Mouse (Mus musculus) T-cell, adult 2 months (primary cell): ENCODE results near the gene Myo9b.

Experiments used
- DNase-seq: peaks from one replicate; pipeline ENCODE4 v3.0.0; 2022; ENCODE audit warnings: low spot score

Myo9b gene

DNA sequence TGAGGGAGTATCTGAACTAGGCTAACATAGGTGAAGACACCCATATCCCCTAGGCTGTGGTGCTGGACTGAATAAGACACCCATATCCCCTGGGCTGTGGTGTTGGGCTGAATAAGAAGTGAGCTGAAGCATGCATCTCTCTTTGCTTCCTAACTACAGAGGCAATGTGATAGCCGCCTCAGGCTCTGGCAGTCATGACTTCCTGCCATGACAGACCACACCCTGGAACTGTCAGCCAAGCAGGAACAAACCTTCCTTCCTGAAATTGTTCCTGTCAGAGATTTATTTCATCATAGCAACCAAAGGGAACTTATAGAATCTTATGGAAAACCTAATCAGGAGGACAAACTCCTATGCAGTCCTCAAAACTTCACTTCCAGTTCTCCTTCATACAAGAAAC, 115.8 kb downstream of the Myo9b start:
- DNase-seq = no peak

DNA sequence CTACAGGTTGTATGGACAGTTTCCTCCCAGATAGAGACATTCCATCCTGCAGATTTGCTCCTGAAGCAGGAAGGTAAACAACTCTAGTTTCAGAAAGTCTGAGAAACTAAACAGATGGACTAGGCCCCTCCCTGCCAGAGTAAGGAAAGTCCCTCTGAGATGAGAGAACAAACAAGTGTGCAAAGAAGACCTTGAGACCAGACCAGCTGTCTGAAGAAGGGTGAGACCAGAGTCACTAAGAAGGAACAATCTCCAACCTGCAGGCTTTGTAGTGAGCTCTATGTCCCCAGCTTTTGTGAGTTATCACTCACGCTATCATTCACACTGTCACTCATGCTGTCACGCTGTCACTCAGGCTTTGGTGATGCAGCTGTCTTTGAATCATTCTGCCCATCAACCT, 119.2 kb downstream of the Myo9b start:
- DNase-seq = no peak

DNA sequence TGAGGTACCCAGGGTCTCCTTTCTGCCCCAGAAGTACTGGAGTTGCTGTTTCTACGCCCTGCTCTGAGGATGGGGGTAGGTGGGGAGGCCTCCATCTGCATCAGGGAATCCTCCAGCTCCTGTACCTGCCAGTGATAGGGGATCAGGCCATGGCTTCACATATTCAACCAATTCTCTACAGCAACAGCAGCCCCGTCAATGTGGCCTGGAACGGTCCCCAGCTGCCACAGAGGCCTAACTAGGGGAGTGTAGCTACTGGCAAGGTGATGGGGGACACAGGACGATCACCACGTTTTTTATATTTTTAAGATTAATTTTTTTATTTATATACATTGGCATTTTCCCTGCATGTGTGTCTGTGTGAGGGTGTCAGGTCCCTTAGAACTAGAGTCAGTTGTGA, 119.9 kb downstream of the Myo9b start:
- no peak for DNase-seq

DNA sequence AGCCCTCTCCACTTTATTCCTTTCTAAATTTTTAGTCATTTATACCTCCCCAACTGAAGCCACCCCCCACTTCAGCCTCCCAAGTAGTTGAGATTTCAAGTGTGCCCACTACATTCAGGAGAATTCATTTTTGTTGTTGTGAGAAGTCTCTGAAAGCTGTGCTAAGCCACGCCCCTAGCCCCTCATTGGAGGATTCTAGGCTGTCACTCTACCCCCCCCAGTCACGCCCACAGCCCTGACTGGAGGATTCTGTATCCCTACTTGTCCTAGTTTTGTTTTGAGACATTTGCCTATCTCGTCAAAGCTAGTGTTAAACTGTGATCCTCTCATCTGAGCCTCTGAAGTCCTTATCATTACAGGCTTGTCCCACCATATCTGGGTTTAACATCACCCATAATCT, 120.4 kb downstream of the Myo9b start:
- no peak for DNase-seq

DNA sequence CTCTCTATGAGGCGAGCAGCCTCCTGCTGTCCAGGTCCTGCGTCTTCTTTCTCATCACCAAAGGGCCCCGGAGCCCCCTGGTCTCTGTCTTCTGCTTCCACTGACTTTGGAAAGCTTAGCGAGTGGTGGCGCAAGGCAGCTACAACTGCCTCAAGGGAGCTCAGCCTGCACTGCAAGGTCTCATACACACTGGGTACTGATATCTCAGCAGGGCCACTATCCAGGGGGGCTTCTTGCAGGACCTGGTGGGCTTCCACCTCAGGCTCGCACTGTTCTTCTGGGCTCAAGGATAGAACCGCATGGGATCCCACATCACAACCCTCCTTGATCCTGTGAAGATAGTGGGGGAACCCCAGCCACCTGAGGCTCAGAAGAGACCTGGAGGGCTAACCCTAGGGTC, 122.0 kb downstream of the Myo9b start:
- no peak for DNase-seq

DNA sequence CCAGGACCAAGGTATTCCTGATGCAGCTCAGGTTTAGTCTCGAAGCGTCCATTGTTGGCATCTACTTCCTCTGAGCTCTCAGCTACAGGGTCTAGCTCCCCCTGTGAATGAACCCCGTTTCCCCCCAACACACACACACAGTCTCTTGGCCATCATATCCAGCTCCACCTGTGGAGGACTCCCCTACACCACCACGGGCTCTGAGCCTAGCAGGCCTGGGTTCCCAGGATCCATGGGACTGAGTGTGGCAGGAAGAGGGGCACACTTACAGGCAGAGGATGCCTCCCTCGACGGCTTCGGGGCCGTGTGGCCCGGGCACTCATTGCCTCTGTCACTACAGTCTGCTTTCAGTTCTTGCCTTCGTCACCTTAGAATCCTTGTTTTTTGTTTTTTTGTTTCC, 122.6 kb downstream of the Myo9b start:
- DNase-seq = no peak

DNA sequence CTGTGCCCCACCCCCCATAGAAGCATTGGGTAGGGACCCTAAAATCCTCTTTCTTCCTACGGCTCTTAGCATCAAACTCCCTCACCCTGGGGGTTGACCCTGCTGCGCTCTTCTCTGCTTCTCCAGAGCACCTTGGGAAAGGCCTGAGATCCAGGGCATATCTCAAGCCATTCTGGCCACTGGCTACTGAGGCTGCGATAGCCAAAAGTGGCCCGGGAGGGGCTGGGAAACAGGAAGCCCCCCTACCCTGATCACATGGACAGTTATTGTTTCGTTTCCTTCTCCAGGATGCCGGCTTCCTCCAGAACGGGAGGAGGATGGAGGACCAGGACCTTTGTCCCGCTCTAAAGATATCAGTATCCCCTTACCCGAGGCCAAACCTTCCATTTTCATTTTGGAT, 123.1 kb downstream of the Myo9b start, which contains the start of gene Ushbp1:
Gene Ushbp1 (minus strand): TSS at position 174 of the 400 bp plus-strand sequence.
- DNase-seq = no peak

DNA sequence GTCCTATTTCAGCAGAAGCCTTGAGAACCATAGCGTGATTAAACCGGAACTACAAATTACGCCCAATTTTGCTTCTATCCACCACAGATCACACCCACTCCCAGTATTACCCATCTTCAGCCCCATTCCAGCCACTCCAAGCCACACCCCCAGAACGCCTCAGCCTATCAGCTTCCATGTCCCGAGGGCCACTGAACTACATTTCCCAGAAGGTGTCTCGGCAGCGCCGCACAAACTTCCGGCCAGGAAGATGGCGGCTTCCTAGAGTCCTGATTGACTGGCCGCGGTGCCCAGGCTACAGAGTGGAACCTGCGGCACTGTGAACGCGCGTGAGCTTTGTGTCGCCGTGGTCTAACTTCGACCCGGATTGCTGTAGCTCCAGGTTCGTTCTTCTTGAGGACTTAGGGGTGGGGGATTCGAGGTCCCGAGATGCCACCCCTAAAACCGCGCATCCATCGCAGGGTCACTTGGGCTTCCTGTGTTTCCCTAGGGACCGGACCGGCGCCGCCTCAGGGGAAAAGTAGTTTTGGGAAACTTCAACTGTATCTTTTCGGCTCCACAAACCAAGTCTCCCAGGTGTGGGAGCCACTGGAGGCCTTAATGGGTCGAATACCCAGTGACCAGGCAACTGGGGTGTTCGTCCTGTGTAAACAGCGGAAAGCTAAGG, 124.3 kb downstream of the Myo9b start, which contains the start of gene Babam1:
Gene Babam1 (plus strand): TSS at position 223 of the 667 bp plus-strand sequence.
- DNase-seq = peak; percentile 90

DNA sequence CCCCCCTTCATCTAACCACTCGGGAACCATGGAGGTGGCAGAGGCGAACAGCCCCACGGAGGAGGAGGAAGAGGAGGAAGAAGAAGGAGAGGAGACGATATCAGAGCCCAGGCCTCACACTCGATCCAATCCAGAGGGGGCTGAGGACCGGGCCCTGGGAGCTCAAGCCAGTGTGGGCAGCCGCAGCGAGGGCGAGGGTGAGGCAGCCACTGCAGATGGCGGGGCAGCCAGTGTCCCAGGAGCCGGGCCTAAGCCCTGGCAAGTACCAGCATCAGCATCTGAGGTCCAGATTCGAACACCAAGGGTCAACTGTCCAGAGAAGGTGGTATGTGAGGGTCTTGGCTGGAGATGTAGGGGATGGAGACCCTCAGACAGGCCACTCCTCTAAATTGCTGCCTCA, 125.2 kb downstream of the Myo9b start:
- no peak for DNase-seq

DNA sequence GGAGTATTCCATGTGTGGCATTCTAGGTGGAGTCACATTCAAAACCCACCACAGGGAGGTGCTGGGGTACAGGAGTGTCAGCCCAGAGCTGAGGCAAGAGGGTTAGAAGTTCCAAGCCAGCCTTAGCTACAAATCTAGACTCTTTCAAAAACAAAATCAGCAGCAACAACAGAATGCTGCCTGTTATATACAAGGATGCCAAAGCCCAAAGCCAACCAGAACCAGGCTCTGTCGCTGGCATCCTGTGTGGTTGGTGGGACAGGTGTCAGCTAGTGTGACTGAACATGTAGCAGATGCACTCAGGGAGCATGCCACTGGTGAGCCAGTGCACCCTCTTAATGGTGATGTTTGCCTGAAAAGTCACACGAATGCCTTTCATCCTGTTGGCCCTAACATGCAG, 128.3 kb downstream of the Myo9b start:
- no peak for DNase-seq

DNA sequence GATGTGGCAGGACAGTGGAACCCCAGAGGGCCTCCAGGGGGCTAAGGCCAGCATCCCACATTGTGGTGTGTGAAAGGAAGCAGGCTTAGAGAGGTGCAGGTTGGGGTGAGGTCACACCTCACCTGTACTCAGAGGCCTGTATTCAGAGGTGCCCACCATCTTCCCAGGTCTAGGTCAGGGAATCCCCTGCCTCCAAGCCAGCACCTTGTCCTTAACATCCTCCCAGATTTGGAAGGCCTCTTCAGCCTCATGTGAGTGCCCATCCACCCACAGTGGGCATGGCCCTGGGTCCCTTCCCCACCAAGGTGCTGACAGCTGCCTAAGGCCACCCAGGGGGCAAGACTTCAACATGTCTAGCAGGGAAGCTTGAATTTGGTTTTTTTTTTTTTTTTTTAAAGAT, 128.9 kb downstream of the Myo9b start:
- DNase-seq = no peak

DNA sequence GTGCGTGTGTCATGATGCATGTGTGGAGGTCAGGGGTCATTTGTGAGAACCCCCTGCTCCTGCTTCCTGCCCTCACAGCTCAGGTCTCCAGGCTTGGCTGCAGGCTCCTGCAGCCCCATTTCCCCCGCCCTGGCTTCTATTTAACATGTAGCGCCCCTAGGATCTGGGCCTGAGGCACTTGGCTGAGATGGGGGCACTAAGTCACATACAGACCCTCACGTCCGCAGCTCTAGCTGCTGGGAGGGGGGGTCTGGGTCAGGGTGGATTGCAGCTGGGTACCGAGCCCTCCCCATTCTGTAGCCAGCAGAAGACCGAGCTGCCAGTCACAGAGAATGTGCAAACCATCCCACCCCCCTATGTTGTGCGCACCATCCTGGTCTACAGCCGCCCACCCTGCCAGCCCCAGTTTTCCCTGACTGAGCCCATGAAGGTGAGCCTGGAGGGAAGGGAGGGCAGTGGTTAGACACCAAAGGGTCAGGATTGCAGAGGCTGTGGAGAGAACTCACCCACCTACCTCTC, 130.0 kb downstream of the Myo9b start:
- DNase-seq = no peak

DNA sequence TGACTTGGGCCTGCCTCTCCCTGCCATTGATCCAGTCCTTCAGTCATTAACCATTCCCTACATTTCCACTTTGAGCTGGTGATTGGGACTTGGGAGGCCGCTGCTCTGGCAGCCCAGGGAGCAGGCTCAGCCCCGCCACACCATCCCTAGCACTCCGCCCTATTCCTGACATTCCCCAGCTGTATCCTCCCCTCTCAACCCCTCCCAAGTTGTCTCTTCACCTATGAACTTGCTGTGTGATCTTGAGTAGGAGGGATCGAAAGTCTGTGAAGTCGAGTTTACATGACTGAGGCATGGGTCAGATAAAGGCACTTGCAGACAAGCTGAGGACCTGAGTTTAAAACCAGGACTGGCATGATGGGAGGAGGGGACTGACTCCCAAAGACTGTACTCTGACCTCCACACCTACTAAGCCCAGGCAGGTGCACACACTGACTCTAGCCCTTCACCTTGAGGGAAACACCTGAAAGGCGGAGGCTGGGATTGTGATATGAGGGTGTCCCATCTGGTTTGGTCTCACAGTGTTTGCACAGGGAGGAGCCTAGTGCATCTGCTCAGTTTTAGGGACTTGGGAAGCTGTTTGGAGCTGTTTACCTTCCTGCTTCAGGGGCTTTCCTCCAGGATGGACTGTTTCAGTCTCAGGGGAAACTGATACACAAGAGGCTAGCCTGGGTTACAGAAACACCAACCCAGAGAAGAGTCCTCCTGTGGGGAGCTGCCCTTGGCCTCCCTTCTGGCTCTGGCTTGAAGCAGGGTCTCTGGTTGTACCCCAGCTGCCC, 130.8 kb downstream of the Myo9b start:
- no peak for DNase-seq

DNA sequence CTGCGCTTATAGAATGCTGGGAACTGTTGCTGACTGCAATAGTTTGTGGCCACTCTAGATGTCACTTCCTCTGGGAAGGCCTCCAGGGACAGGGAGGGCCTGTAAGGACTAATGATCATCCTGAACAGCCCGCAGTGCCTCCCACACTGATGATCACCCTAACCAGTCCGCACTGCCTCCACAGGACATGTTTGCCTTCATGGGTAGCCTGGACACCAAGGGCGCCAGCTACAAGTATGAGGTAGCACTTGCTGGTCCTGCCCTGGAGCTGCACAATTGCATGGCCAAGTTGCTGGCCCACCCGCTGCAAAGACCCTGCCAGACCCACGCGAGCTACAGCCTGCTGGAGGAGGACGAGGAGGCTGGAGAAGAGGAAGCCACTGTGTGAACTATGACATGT, 131.5 kb downstream of the Myo9b start:
- no peak for DNase-seq

DNA sequence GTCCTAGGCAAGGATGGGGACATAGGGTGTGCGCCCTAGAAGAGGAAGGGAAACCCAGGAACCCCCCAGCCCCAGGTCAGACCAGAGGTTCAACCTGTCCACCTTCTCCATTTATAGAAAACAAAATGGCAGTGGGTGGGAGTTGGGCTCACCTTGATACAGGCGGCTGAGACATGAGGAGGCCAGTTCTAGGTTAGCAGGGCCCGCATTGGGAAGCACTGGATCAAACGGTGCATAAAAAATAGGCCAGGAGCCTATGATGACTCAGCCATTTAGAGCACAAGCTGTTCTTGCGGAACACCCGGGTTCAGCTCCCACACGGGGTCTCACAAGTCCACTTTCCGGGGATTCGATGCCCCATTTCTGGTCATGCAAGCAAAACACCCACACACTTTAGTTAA, 132.4 kb downstream of the Myo9b start:
- no peak for DNase-seq

DNA sequence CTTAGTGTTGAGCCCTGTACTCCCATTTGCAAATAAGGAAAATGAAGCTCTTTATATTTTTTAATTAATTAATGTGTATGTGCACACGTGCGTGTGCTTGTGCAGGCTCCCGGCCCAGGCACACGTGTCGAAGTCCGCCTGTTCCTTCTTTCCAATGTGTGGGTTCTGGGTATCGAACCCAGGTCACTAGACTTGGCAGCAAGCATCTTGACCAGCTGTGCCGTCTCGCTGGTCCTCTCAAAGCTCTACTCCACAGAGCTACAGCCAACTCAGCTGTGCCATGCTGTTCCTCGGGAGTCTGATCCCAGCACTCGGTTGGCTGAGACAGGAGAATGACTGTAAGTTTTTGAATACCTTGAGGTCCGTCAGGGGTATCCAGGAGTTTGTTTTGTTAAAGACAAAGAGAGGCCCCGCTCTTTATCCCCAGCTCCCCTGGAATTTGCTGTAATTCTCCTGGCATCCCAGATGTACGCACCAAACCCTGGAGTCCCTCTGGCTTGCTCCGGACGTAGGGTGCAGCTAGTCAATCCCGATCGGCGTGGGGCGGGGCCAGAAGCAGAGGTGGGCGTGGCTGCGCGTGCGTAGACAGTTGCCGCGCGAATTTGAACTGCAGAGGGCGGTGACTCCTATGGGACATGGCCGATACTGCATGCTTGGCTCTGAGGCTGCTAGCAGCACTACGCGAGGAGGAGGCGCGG, 133.0 kb downstream of the Myo9b start, which contains the start of gene Ankle1:
Gene Ankle1 (plus strand): TSS at position 610 of the 698 bp plus-strand sequence.
- DNase-seq = peak; percentile 94

DNA sequence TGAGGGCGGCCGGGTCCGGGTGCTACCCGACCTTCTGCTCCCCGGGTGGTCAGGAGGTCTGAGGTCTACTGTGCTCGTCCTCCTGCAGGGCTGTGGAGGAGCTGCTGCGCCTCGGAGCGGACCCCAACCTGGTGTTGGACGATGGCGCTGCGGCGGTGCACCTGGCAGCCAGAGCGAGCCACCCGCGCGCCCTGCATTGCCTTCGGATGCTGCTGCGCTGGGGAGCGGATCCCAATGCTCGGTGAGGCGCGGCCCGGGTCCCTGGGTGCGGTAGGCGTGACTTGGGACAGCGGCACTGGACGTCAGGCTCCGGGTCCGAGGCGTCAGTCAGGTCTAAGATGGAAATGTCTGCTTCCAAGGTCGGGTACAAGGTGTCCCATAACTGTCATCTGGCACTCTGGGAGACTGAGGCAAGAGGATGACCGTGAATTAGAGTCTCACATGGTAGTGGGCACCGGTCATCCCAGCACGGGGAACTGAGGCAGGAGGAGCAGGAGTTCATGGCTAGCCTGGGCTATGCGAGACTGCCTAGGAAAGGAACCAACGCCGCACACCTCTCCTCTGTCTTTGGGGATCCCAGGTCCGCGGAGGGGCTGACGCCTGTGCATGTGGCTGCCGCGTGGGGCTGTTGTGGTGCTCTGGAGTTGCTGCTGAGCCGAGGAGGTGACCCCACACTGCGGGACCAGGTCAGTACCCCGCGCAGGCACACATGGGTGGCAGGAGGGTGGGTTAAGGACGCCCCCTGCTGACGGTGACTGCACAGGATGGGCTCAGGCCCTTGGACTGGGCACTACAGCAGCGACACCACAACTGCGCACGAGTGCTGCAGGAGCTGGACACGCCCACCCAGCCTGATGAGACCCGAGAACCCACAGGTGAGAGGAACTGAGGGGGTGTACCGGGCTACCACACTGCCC, 133.8 kb downstream of the Myo9b start:
- DNase-seq = no peak

DNA sequence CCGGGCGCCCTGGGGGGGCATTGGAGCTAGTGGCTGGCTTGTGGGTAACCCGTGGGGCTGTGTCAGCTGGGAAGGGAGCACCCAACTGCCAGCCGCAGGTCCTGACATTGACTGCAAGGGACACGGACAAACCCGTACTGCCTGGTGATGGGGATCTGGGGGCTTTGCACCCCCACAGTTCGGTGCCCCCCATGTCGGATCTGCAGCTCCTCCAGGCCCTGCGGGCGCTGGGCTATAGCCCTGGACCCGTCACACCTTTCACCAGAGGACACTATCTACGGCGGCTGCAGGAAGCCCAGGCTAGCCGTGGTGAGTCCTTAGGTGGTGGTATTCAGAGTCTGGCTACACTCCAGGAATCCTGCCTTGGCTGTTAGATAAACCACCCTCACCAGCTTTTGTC, 134.9 kb downstream of the Myo9b start:
- no peak for DNase-seq

DNA sequence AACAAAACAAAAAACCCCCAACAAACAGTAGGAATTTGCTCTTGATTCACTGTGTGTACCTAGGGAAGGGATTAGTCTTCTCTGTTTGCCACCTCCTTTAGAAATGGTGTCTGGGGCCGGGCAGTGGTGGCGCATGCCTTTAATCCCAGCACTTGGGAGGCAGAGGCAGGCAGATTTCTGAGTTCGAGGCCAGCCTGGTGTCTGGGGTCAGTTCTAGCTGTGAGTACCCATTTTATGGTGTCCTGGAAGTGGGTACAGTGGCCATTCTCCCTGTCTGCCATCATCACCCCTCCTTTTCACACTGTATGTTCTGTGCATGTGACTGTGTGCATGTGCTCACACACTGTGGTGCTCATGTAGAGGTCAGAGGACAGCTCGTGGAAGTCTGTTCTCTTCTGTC, 135.7 kb downstream of the Myo9b start:
- no peak for DNase-seq
